Mouse (Mus musculus) heart, embryonic 14.5 days (tissue): Measurements from ENCODE around the gene Edem1. TPM values are rescaled to one million over a fixed set of nuclear protein-coding genes. Genes with fewer than 3 reads are reported as not detected.

Source experiments
- ATAC-seq: fragments of 200-750 bp; cut with Nextera tagmentation; 2 replicates; pipeline ENCODE4 v1.8.0; 2017; ENCODE audit warnings: low read depth, moderate TSS enrichment; ENCODE audit not compliant: insufficient number of reproducible peaks, insufficient read depth, low FRiP score
- H3K27ac ChIP-seq, 2 experiments: fragments of 200-500 bp in 1 of 2; fragments of 300-500 bp in 1 of 2; sonication (generic) in 1 of 2; replicated peaks in 1 of 2; 2 replicates each; pipeline ENCODE4 v1.5.1; 2012 to 2014; ENCODE audit warnings: low read depth in 2 of 2, low read length in 2 of 2, control low read depth in 1 of 2, mild to moderate bottlenecking in 1 of 2, mixed read lengths in 1 of 2; ENCODE audit not compliant: control insufficient read depth in 1 of 2, insufficient read depth in 1 of 2
- H3K27me3 ChIP-seq: fragments of 300-500 bp; sonication (generic); 2 replicates; pipeline ENCODE4 v1.6.1; 2014; ENCODE audit warnings: mild to moderate bottlenecking, low read length, control low read depth; ENCODE audit not compliant: control insufficient read depth, insufficient read depth
- H3K36me3 ChIP-seq: fragments of 300-500 bp; sonication (generic); 2 replicates; pipeline ENCODE4 v1.6.1; 2014; ENCODE audit warnings: mild to moderate bottlenecking, control low read depth, low read length, mixed read lengths; ENCODE audit not compliant: control insufficient read depth, insufficient read depth
- H3K4me1 ChIP-seq, 2 experiments: fragments of 200-500 bp in 1 of 2; fragments of 300-500 bp in 1 of 2; sonication (generic) in 1 of 2; 2 replicates each; pipeline ENCODE4 v1.6.1; 2012 to 2014; ENCODE audit warnings: low read length in 2 of 2, control low read depth in 1 of 2, mixed read lengths in 1 of 2; ENCODE audit not compliant: control insufficient read depth in 2 of 2, insufficient read depth in 2 of 2
- H3K4me2 ChIP-seq: fragments of 300-500 bp; sonication (generic); 2 replicates; pipeline ENCODE4 v1.6.1; 2014; ENCODE audit warnings: mild to moderate bottlenecking, low read length
- H3K4me3 ChIP-seq, 2 experiments: fragments of 200-500 bp in 1 of 2; fragments of 300-500 bp in 1 of 2; sonication (generic) in 1 of 2; 2 replicates each; pipeline ENCODE4 v1.5.1; 2012 to 2014; ENCODE audit warnings: low read length in 2 of 2, mild to moderate bottlenecking in 2 of 2, control low read depth in 1 of 2, low read depth in 1 of 2, moderate library complexity in 1 of 2; ENCODE audit not compliant: control insufficient read depth in 1 of 2, insufficient read depth in 1 of 2
- H3K9ac ChIP-seq: fragments of 300-500 bp; sonication (generic); 2 replicates; pipeline ENCODE4 v1.6.1; 2014; ENCODE audit warnings: mild to moderate bottlenecking, low read length
- H3K9me3 ChIP-seq: fragments of 300-500 bp; sonication (generic); 2 replicates; pipeline ENCODE4 v1.6.1; 2016; ENCODE audit warnings: low read length, control low read depth; ENCODE audit not compliant: control insufficient read depth
- WGBS: fragments of 180-500 bp; shearing (Covaris S2); extraction: QIAGEN DNeasy Blood & Tissue Kit; methylation state at CpG from one replicate; pipeline ENCODE4 v1.1.7; 2014; 5-methylcytosine and 5-hydroxymethylcytosine counted together
- polyA plus RNA-seq: library from polyadenylated mRNA; unstranded; fragments of >200 nt; fragmentation: Nextera tagmentation; extraction: Ambion mirVana; gene quantifications from 2 replicates; pipeline ENCODE4 v1.2.1, GENCODE M21; 2014

The Edem1 gene
- polyA plus RNA-seq, 1 experiment from 2014 or later, result 15.9 TPM

- Histone ChIP-seq H3K4me1 (0 out of 4 replicates have a peak, but pooled peaks cover 2 to 5% of the 10 kb centered on the region in 2 experiments), H3K9ac (no peak overlapping the region), H3K4me3 (no peak overlapping the region), H3K4me2 (no peak overlapping the region), H3K36me3 (peaks cover 20% of the 10 kb centered on the region), H3K9me3 (no peaks in the 10 kb centered on the region), H3K27me3 (no peaks in the 10 kb centered on the region), H3K27ac (no peak overlapping the region)
- ATAC-seq, result no peak
- 86% methylated on average over 2 of the region's 2 CpGs for WGBS
Measured at GRCm38 (mm10) chr6:108812134-108812533, 16.3 kb upstream of the Edem1 start.

DNA sequence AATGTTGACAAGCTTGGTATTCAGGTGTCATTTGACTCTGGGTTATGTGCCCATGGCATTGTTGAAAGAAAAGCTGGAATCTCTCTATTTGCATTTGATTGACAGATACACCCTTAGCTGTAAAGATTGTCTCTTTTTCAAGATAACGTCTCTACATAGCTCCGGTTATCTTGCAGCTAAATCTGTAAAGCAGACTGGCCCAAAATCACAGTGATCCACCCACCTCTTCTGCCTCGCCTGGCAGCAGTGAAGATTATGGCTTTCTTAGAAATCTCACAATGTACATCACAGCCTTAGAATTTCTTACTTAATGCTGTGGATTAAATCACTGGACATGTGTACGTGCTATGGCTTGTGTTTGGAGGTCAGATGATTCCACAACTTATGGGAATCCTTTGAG is 10.9 kb upstream of the Edem1 start:
- H3K36me3 ChIP-seq, result peaks cover 70% of the 10 kb centered on the region
- ATAC-seq, result no peak

GRCm38 (mm10) chr6:108824816-108825545 is 3.5 kb upstream of the Edem1 start:
- no peak overlapping the region for H3K4me2 ChIP-seq
- no peak overlapping the region for H3K4me3 ChIP-seq
- 63% methylated on average over 7 of the region's 7 CpGs for WGBS
- H3K36me3 ChIP-seq, result peaks cover 44% of the 10 kb centered on the region
- peaks cover 4 to 7% of the 10 kb centered on the region in 2 experiments for H3K4me1 ChIP-seq
- H3K27me3 ChIP-seq, result no peaks in the 10 kb centered on the region
- H3K9me3 ChIP-seq, result no peaks in the 10 kb centered on the region
- ATAC-seq, result no peak
- no peak overlapping the region for H3K27ac ChIP-seq
- no peak overlapping the region for H3K9ac ChIP-seq

More for the DNA sequence above, 10.9 kb upstream of the Edem1 start:
- WGBS, result 74% methylated on average over 4 of the region's 4 CpGs
- no peak overlapping the region for H3K4me2 ChIP-seq
- H3K4me1 ChIP-seq, result 0 out of 4 replicates have a peak, but pooled peaks cover 2 to 5% of the 10 kb centered on the region in 2 experiments
- H3K9me3 ChIP-seq, result no peaks in the 10 kb centered on the region
- no peaks in the 10 kb centered on the region for H3K27me3 ChIP-seq
- no peak overlapping the region for H3K4me3 ChIP-seq
- no peak overlapping the region for H3K27ac ChIP-seq
- H3K9ac ChIP-seq, result no peak overlapping the region

DNA sequence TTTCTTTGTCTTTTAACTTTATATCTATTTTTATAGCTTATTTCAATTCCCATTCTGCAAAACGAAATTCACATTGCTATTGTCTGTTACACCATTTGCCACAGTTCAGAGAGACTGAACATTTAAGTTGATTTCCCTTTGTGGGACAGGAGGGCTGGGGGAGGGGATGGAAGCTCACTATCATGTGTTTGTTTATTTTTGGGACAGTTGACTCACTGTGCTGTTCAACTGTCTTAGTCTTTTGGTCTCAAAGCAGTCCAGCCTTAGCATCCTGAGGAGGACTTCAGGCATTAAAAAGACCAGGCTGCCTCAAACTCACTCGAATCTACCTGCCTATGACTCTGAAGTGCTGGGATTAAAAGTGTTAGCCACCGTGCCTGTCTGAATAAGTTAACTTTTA is 2.4 kb upstream of the Edem1 start:
- WGBS, result 69% methylated on average over 3 of the region's 3 CpGs
- no peaks in the 10 kb centered on the region for H3K9me3 ChIP-seq
- H3K27me3 ChIP-seq, result no peaks in the 10 kb centered on the region
- H3K4me1 ChIP-seq, result peaks cover 4 to 10% of the 10 kb centered on the region in 2 experiments
- ATAC-seq, result no peak
- H3K4me3 ChIP-seq, result no peak overlapping the region
- H3K36me3 ChIP-seq, result peaks cover 34% of the 10 kb centered on the region
- no peak overlapping the region for H3K9ac ChIP-seq
- no peak overlapping the region for H3K4me2 ChIP-seq
- no peak overlapping the region for H3K27ac ChIP-seq

GRCm38 (mm10) chr6:108827336-108827920 is 1.0 kb upstream of the Edem1 start:
- Histone ChIP-seq H3K36me3 (peaks cover 20% of the 10 kb centered on the region), H3K4me1 (peaks cover 4 to 10% of the 10 kb centered on the region in 2 experiments), H3K4me2 (peak overlapping the region; percentile 83), H3K4me3 (peak overlapping the region; percentile 71 to 93; a peak in 3 of 4 replicates), H3K27ac (no peak overlapping the region), H3K9me3 (no peaks in the 10 kb centered on the region), H3K27me3 (no peaks in the 10 kb centered on the region), H3K9ac (peak overlapping the region; percentile 62; the same call in 1 of the 2 replicates)
- no peak for ATAC-seq
- WGBS, result 18% methylated on average over 5 of the region's 5 CpGs

GRCm38 (mm10) chr6:108828872-108829271 is 431 bp downstream of the Edem1 start:
- Histone ChIP-seq H3K9ac (peak overlapping the region; percentile 94), H3K9me3 (no peaks in the 10 kb centered on the region), H3K4me2 (peak overlapping the region; percentile 83), H3K4me3 (peak overlapping the region; percentile 71 to 93), H3K36me3 (peaks cover 6% of the 10 kb centered on the region), H3K27me3 (no peaks in the 10 kb centered on the region), H3K4me1 (peaks cover 4 to 10% of the 10 kb centered on the region in 2 experiments), H3K27ac (peak overlapping the region; percentile 52 to 82)
- WGBS, result under 1% methylated on average over 51 of the region's 56 CpGs
- ATAC-seq, result peak; percentile 46

DNA sequence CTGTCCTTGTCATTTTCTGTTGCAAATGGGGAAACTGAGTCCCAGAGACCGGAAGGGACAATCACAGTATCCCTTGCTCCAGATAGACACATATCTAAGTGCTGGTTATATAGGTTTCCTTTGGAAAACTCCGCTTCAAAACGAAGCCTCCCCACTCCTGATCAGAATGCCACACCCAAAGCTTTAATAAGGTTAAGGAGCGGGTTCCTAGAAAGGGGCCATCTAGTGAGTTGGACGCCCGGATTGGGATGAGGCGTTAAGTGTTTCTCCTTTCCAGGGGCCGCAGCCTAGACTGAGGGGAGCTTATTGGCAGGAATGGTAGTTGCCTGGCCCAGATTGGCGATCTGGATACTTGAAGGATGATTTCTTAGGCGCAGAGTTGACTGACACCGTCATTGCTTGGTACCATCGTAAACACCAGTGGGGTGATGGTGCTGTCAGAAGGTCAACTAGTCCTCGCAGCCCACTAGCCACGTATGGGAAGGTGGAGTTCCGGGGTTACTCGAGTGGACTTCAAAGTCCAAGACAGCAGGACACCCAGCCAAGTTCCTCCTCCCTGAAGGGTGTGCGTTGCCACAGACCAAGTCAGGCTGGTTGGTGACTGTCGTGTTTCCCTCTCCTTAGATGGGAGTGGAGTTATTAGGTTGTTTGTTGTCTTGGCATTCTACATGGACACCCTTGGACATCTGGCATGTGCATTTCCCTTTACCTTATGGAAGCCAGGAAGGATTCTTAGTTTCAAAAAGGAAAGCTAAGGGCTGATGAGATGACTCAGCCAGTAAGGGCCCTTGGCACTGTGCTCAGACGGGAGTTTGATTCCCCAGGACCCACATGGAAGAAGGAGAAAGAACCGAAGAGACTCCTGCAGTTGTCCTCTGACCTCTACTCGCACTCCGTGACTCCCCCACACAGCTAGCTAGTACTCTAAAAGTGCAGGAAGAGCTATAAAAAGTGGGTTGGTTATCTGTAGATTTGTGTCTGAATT is 1.2 kb downstream of the Edem1 start:
- no peaks in the 10 kb centered on the region for H3K36me3 ChIP-seq
- peak overlapping the region; percentile 94 for H3K9ac ChIP-seq
- no peaks in the 10 kb centered on the region for H3K9me3 ChIP-seq
- 17% methylated on average over 22 of the region's 22 CpGs for WGBS
- H3K4me2 ChIP-seq, result peak overlapping the region; percentile 83
- H3K27me3 ChIP-seq, result no peaks in the 10 kb centered on the region
- H3K4me3 ChIP-seq, result peak overlapping the region; percentile 71 to 93
- H3K4me1 ChIP-seq, result peaks cover 4 to 10% of the 10 kb centered on the region in 2 experiments
- ATAC-seq, result no peak
- no peak overlapping the region for H3K27ac ChIP-seq
